Mouse (Mus musculus): ENCODE results near the gene Ntn3. TPM values are rescaled to one million over a fixed set of nuclear protein-coding genes. Genes with fewer than 3 reads are reported as not detected.

Ntn3 gene
- polyA plus RNA-seq, 1 experiment from 2014 or later, result 5.0 TPM

DNA sequence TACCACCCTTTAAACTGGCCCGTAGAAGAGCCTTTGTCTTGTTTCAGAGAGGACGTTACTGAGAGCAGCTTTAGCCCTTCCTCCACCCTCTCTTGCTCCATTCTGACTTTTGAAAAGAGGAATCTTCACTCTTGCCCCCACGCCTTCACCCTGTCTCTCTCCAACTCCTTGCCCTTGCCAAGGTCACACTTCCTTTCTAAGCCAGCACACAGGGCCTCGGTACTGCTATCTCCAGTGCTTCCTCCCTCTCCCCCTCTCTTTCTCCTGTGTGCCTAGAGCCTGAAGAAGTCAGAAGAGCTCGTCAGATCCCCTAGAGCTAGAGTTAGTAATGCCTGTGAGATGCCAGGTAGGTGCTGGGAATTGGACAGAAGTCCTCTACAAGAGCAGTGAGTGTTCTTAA lies 38.6 kb downstream of the Ntn3 start:
- Histone ChIP-seq H3K4me2 (replicated peaks) (no peak overlapping the region), H3K4me1 (replicated peaks; ENCODE audit: control insufficient read depth, insufficient read depth, low read length) (peaks cover 27% of the 10 kb centered on the region), H3K4me3 (replicated peaks; ENCODE audit: low read length) (no peak overlapping the region), H3K27ac (no peak overlapping the region), H3K27me3 (ENCODE audit: control insufficient read depth, insufficient read depth, low read length) (no peaks in the 10 kb centered on the region), H3K9ac (no peak overlapping the region), H3K36me3 (replicated peaks; ENCODE audit: control insufficient read depth, insufficient read depth) (peaks cover 16% of the 10 kb centered on the region), H3K9me3 (ENCODE audit: control insufficient read depth, low read length) (no peaks in the 10 kb centered on the region)
- ATAC-seq (ENCODE audit: low FRiP score) (no peak), DNase-seq (ENCODE audit: low spot score) (no peak)
- 85% methylated on average over 5 of the region's 5 CpGs for WGBS

- DNase-seq (ENCODE audit: low spot score) (no peak), ATAC-seq (ENCODE audit: low FRiP score) (no peak)
- Histone ChIP-seq H3K4me1 (replicated peaks; ENCODE audit: control insufficient read depth, insufficient read depth, low read length) (peaks cover 27% of the 10 kb centered on the region), H3K36me3 (replicated peaks; ENCODE audit: control insufficient read depth, insufficient read depth) (peaks cover 16% of the 10 kb centered on the region), H3K9me3 (ENCODE audit: control insufficient read depth, low read length) (no peaks in the 10 kb centered on the region), H3K4me2 (replicated peaks) (peak overlapping the region; percentile 76), H3K4me3 (replicated peaks; ENCODE audit: low read length) (peak overlapping the region; percentile 97), H3K9ac (peak overlapping the region; percentile 97), H3K27me3 (ENCODE audit: control insufficient read depth, insufficient read depth, low read length) (no peaks in the 10 kb centered on the region), H3K27ac (peak overlapping the region; percentile 97)
- 71% methylated on average over 3 of the region's 3 CpGs for WGBS
Observed at GRCm38 (mm10) chr17:24170125-24170524, 39.2 kb downstream of the Ntn3 start.

DNA sequence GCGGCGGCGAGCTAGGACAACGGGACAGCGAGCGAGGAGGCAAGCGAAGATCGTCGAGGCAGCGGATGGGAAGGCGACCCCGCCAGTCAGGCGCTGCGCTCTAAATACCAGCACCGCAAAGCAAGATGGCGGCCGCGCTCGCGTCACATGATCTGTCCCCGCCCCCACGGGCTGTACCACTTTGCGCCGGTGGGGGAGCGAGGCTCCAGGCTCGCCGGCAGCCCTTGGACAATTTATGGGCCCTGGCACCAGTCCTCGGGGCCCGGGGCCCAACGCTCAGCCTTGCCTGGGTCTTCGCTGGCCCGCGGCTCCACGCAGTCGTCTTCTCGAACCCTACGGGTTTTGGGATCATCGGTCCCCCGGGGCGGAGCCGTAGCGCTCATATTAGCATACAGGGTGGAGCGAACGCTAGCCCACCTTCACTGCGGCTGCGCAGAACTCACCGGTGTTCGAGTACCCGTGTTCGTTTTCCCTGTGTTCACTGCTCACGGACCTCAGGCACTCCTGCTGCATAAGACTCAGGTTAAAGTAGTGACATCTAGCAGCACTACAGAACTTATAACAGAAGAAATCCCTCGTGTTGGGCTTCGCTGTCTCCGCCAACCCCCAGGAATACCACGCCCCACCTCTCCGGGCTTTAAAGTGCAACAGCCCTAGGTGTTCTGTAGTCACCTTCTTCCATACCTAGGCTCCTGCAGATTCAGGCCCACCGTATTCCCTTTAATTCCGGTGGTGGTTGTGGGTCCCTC lies 39.8 kb downstream of the Ntn3 start, which contains the start of gene Atp6v0c:
Gene Atp6v0c (minus strand): TSS at position 386 of the 749 bp plus-strand sequence.
- H3K9me3 ChIP-seq (ENCODE audit: control insufficient read depth, low read length), result no peaks in the 10 kb centered on the region
- no peaks in the 10 kb centered on the region for H3K27me3 ChIP-seq (ENCODE audit: control insufficient read depth, insufficient read depth, low read length)
- peaks cover 27% of the 10 kb centered on the region for H3K4me1 ChIP-seq (replicated peaks; ENCODE audit: control insufficient read depth, insufficient read depth, low read length)
- DNase-seq (ENCODE audit: low spot score), result peak; percentile 96
- under 1% methylated on average over 58 of the region's 58 CpGs for WGBS
- peak; percentile 90 for ATAC-seq (ENCODE audit: low FRiP score)
- peak within 1 kb of the TSS; percentile 97 for H3K4me3 ChIP-seq (replicated peaks; ENCODE audit: low read length)
- H3K4me2 ChIP-seq (replicated peaks), result peak within 1 kb of the TSS; percentile 76
- peak within 1 kb of the TSS; percentile 97 for H3K27ac ChIP-seq
- peak within 1 kb of the TSS; percentile 97 for H3K9ac ChIP-seq
- peaks cover 21% of the 10 kb centered on the region for H3K36me3 ChIP-seq (replicated peaks; ENCODE audit: control insufficient read depth, insufficient read depth)

GRCm38 (mm10) chr17:24168590-24169277 lies 40.6 kb downstream of the Ntn3 start:
- Histone ChIP-seq H3K27ac (peak overlapping the region; percentile 97), H3K9me3 (ENCODE audit: control insufficient read depth, low read length) (no peaks in the 10 kb centered on the region), H3K9ac (peak overlapping the region; percentile 97), H3K36me3 (replicated peaks; ENCODE audit: control insufficient read depth, insufficient read depth) (peaks cover 23% of the 10 kb centered on the region), H3K4me3 (replicated peaks; ENCODE audit: low read length) (peak overlapping the region; percentile 97), H3K4me2 (replicated peaks) (peak overlapping the region; percentile 76), H3K4me1 (replicated peaks; ENCODE audit: control insufficient read depth, insufficient read depth, low read length) (peaks cover 27% of the 10 kb centered on the region), H3K27me3 (ENCODE audit: control insufficient read depth, insufficient read depth, low read length) (no peaks in the 10 kb centered on the region)
- WGBS, result 2% methylated on average over 39 of the region's 41 CpGs
- DNase-seq (ENCODE audit: low spot score) (peak; percentile 74), ATAC-seq (ENCODE audit: low FRiP score) (peak; percentile 63)

DNA sequence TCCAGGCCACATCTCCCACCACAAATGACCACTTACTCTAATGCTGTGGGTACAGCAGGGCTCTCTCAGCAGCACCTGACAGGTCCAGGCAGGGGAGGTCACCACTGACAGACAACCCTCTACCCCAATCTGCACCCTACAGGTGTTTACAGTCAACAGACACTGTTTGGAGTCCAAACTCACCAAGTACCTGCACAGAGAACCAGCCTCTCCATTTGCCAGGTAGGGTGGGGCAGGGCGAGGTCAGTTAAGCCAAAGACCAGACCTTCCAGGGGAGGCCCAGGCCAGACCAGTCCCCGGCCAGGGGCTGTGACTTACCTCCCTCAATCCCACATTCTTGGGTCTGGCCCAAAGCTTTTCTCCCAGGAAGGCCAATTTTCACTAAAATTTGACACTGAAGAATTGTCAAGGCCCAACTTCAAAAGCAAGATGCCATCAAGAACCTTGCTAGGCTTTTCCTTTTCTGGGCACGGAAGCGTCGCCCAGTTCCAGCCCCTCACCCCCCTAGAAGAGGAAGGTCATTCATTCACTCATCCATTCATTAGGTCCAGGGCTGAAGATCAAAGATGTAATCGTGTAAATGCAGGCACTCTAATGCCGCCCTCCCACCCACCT lies 41.3 kb downstream of the Ntn3 start:
- peak overlapping the region; percentile 97 for H3K4me3 ChIP-seq (replicated peaks; ENCODE audit: low read length)
- peaks cover 27% of the 10 kb centered on the region for H3K4me1 ChIP-seq (replicated peaks; ENCODE audit: control insufficient read depth, insufficient read depth, low read length)
- DNase-seq (ENCODE audit: low spot score) (no peak), ATAC-seq (ENCODE audit: low FRiP score) (no peak)
- H3K36me3 ChIP-seq (replicated peaks; ENCODE audit: control insufficient read depth, insufficient read depth), result peaks cover 23% of the 10 kb centered on the region
- peak overlapping the region; percentile 97 for H3K27ac ChIP-seq
- H3K9me3 ChIP-seq (ENCODE audit: control insufficient read depth, low read length), result no peaks in the 10 kb centered on the region
- H3K27me3 ChIP-seq (ENCODE audit: control insufficient read depth, insufficient read depth, low read length), result no peaks in the 10 kb centered on the region
- 64% methylated on average over 7 of the region's 7 CpGs for WGBS
- H3K9ac ChIP-seq, result peak overlapping the region; percentile 97
- peak overlapping the region; percentile 76 for H3K4me2 ChIP-seq (replicated peaks)

GRCm38 (mm10) chr17:24167120-24167519 lies 42.2 kb downstream of the Ntn3 start:
- H3K4me3 ChIP-seq (replicated peaks; ENCODE audit: low read length), result peak overlapping the region; percentile 8; the same call in 1 of the 2 replicates
- no peak overlapping the region for H3K9ac ChIP-seq
- DNase-seq (ENCODE audit: low spot score), result no peak
- H3K27ac ChIP-seq, result no peak overlapping the region
- no peaks in the 10 kb centered on the region for H3K9me3 ChIP-seq (ENCODE audit: control insufficient read depth, low read length)
- H3K27me3 ChIP-seq (ENCODE audit: control insufficient read depth, insufficient read depth, low read length), result no peaks in the 10 kb centered on the region
- 92% methylated on average over 6 of the region's 6 CpGs for WGBS
- H3K4me2 ChIP-seq (replicated peaks), result peak overlapping the region; percentile 76
- peaks cover 34% of the 10 kb centered on the region for H3K4me1 ChIP-seq (replicated peaks; ENCODE audit: control insufficient read depth, insufficient read depth, low read length)
- H3K36me3 ChIP-seq (replicated peaks; ENCODE audit: control insufficient read depth, insufficient read depth), result peaks cover 23% of the 10 kb centered on the region
- no peak for ATAC-seq (ENCODE audit: low FRiP score)

GRCm38 (mm10) chr17:24164566-24165259 lies 44.6 kb downstream of the Ntn3 start:
- ATAC-seq (ENCODE audit: low FRiP score) (no peak), DNase-seq (ENCODE audit: low spot score) (no peak)
- no peaks in the 10 kb centered on the region for H3K27me3 ChIP-seq (ENCODE audit: control insufficient read depth, insufficient read depth, low read length)
- H3K9me3 ChIP-seq (ENCODE audit: control insufficient read depth, low read length), result no peaks in the 10 kb centered on the region
- no peak overlapping the region for H3K9ac ChIP-seq
- no peak overlapping the region for H3K4me2 ChIP-seq (replicated peaks)
- H3K27ac ChIP-seq, result no peak overlapping the region
- no peak overlapping the region for H3K4me3 ChIP-seq (replicated peaks; ENCODE audit: low read length)
- peaks cover 23% of the 10 kb centered on the region for H3K36me3 ChIP-seq (replicated peaks; ENCODE audit: control insufficient read depth, insufficient read depth)
- WGBS, result 86% methylated on average over 11 of the region's 11 CpGs
- peaks cover 26% of the 10 kb centered on the region for H3K4me1 ChIP-seq (replicated peaks; ENCODE audit: control insufficient read depth, insufficient read depth, low read length)

DNA sequence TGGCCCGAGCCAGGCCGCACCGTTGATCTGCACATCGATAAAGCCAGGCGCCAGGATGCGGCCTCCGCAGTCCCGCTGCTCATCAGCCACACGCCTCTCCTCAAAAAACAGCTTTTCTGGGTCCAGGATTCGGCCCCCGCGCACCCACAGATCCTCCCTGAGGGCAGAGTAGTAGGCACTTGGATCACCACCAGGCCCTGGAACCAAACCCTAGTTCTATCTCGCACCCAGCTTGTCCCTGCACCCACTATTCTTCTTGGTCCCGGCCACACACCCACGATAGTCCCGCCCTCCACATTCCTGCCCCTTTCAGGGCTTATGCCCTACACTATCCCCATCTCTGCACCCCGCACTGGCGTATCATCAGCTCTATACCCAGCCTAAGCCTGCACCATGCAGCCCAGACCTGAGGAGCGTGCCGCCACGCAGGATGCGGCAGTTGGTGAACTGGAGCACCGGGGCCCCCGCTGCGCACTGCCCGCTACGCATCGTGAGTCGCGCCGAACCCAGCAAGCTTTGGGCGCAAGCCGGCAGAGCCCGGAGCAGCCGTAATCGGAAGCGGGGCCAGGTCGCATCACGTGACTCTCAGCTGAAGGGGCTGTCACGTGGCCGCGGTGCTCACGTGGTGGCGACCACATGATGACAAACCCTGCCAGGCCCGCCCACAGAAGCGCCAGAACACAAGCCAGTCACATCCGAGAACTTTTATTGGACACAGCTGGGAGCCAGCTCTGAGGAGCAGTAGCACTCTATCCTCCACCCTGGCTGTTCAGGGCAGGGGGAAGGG lies 46.0 kb downstream of the Ntn3 start, which contains the start of gene Amdhd2:
Gene Amdhd2 (minus strand): TSS at position 591 of the 787 bp plus-strand sequence.
- WGBS, result 2% methylated on average over 47 of the region's 47 CpGs
- peak; percentile 97 for DNase-seq (ENCODE audit: low spot score)
- ATAC-seq (ENCODE audit: low FRiP score), result peak; percentile 91
- Histone ChIP-seq H3K9ac (peak within 1 kb of the TSS; percentile 86), H3K4me1 (replicated peaks; ENCODE audit: control insufficient read depth, insufficient read depth, low read length) (peaks cover 26% of the 10 kb centered on the region), H3K27ac (peak within 1 kb of the TSS; percentile 84), H3K36me3 (replicated peaks; ENCODE audit: control insufficient read depth, insufficient read depth) (peaks cover 24% of the 10 kb centered on the region), H3K27me3 (ENCODE audit: control insufficient read depth, insufficient read depth, low read length) (no peaks in the 10 kb centered on the region), H3K4me2 (replicated peaks) (peak within 1 kb of the TSS; percentile 99), H3K9me3 (ENCODE audit: control insufficient read depth, low read length) (no peaks in the 10 kb centered on the region), H3K4me3 (replicated peaks; ENCODE audit: low read length) (peak within 1 kb of the TSS; percentile 79)

Measured in hindbrain, embryonic 14.5 days (tissue).